In genomic region chr13:58287822-58288221, GRCm38 (mm10) we compare ENCODE assay signal across 9 mouse cellular contexts. TPM values are rescaled to one million over a fixed set of nuclear protein-coding genes. Genes with fewer than 3 reads are reported as not detected.
DNase-seq lines count a peak whose midpoint lies in the region; ATAC-seq and TF ChIP-seq lines count a peak whose summit lies in the region.
"Had no signal": no experiment of that assay in that cellular context is flagged by ENCODE, and none has a peak within 500 bp of the region (broad histone marks: within the 10 kb centered on the region; RNA-seq: fewer than 3 reads in every experiment).

No protein-coding gene starts in this region.

- no peaks in the 10 kb centered on the region for H3K36me3 ChIP-seq in embryonic facial prominence, embryonic 14.5 days (ENCODE audit: control insufficient read depth, insufficient read depth, low read length)
- H3K36me3 ChIP-seq in heart, embryonic 16.5 days (ENCODE audit: control insufficient read depth, insufficient read depth), result no peaks in the 10 kb centered on the region
- H3K36me3 ChIP-seq in lung, embryonic 15.5 days, result no peaks in the 10 kb centered on the region

- ATAC-seq in embryonic facial prominence, embryonic 14.5 days (ENCODE audit: low read depth), result peak; percentile 62; the same call in 1 of the 2 replicates
- ATAC-seq in heart, embryonic 16.5 days (replicated peaks; ENCODE audit: extremely low read depth, insufficient read depth, low FRiP score), result peak; percentile 65; the same call in 1 of the 2 replicates
- ATAC-seq in lung, embryonic 15.5 days (ENCODE audit: borderline replicate concordance, extremely low read depth, low FRiP score, low TSS enrichment), result peak; percentile 49; the same call in 1 of the 2 replicates

- WGBS in embryonic facial prominence, embryonic 14.5 days, result 10% methylated on average over 13 of the region's 13 CpGs
- WGBS in heart, embryonic 16.5 days, result 18% methylated on average over 13 of the region's 13 CpGs
- 18% methylated on average over 13 of the region's 13 CpGs for WGBS in large intestine, adult 2 months
- 14% methylated on average over 13 of the region's 13 CpGs for WGBS in lung, embryonic 15.5 days

- peak; percentile 82 for DNase-seq in ES-CJ7 (ENCODE audit: low read depth, low spot score)
- DNase-seq in embryonic facial prominence, embryonic 14.5 days (ENCODE audit: low spot score), result peak; percentile 77
- peak; percentile 66 for DNase-seq in large intestine, adult 2 months (ENCODE audit: low read depth, low spot score)
- DNase-seq in right cerebral cortex, adult 2 months (ENCODE audit: low spot score in 2 of 2), result peak; percentile 58 to 81
- DNase-seq in urinary bladder, adult 18-20 months (ENCODE audit: low spot score in 2 of 2), result peak; percentile 68 to 79

- H3K9ac ChIP-seq in embryonic facial prominence, embryonic 14.5 days (ENCODE audit: low read depth, low read length), result no peak overlapping the region
- H3K9ac ChIP-seq in heart, embryonic 16.5 days (ENCODE audit: low read length), result no peak overlapping the region
- no peak overlapping the region for H3K9ac ChIP-seq in lung, embryonic 15.5 days

- no peak overlapping the region for H3K4me3 ChIP-seq in bone marrow macrophage, adult 2 months (ENCODE audit: insufficient read depth, low read length)
- H3K4me3 ChIP-seq in embryonic facial prominence, embryonic 14.5 days (ENCODE audit: low read depth, low read length), result no peak overlapping the region
- H3K4me3 ChIP-seq in heart, embryonic 16.5 days (ENCODE audit: low read length), result no peak overlapping the region
- no peak overlapping the region for H3K4me3 ChIP-seq in lung, embryonic 15.5 days
- H3K4me3 ChIP-seq: megakaryocyte, embryonic 14.5 days had no signal

- H3K4me2 ChIP-seq in embryonic facial prominence, embryonic 14.5 days (ENCODE audit: low read depth, low read length), result no peak overlapping the region
- H3K4me2 ChIP-seq in heart, embryonic 16.5 days (ENCODE audit: low read depth, low read length), result no peak overlapping the region
- H3K4me2 ChIP-seq in lung, embryonic 15.5 days, result no peak overlapping the region

- H3K27ac ChIP-seq in bone marrow macrophage, adult 2 months (ENCODE audit: insufficient read depth, low read depth, low read length), result no peak overlapping the region
- H3K27ac ChIP-seq in embryonic facial prominence, embryonic 14.5 days (replicated peaks; ENCODE audit: low read depth, low read length), result no peak overlapping the region
- no peak overlapping the region for H3K27ac ChIP-seq in heart, embryonic 16.5 days (ENCODE audit: low read length)
- H3K27ac ChIP-seq in lung, embryonic 15.5 days, result no peak overlapping the region

- TF ChIP-seq CTCF in bone marrow macrophage, adult 2 months (IDR thresholded peaks at IDR 0.05; ENCODE audit: low read depth, low read length), result peak; percentile 98

- TF ChIP-seq POLR2A in bone marrow macrophage, adult 2 months (IDR thresholded peaks at IDR 0.05; ENCODE audit: borderline replicate concordance, low read depth, low read length), result no peak

- no peaks in the 10 kb centered on the region for H3K4me1 ChIP-seq in bone marrow macrophage, adult 2 months (ENCODE audit: control insufficient read depth, insufficient read depth, low read length)
- H3K4me1 ChIP-seq in embryonic facial prominence, embryonic 14.5 days (ENCODE audit: control insufficient read depth, insufficient read depth, low read length), result no peaks in the 10 kb centered on the region
- peaks cover 5% of the 10 kb centered on the region; the same call in 1 of the 2 replicates for H3K4me1 ChIP-seq in heart, embryonic 16.5 days (ENCODE audit: control insufficient read depth, insufficient read depth, low read length)
- 0 out of 2 replicates have a peak, but pooled peaks cover 2% of the 10 kb centered on the region for H3K4me1 ChIP-seq in lung, embryonic 15.5 days

- H3K27me3 ChIP-seq in embryonic facial prominence, embryonic 14.5 days (replicated peaks; ENCODE audit: control insufficient read depth, insufficient read depth, low read length), result no peaks in the 10 kb centered on the region
- no peaks in the 10 kb centered on the region for H3K27me3 ChIP-seq in heart, embryonic 16.5 days (ENCODE audit: control insufficient read depth, insufficient read depth, low read length)
- H3K27me3 ChIP-seq in lung, embryonic 15.5 days, result no peaks in the 10 kb centered on the region

- no peaks in the 10 kb centered on the region for H3K9me3 ChIP-seq in embryonic facial prominence, embryonic 14.5 days (ENCODE audit: control insufficient read depth, low read length)
- H3K9me3 ChIP-seq in heart, embryonic 16.5 days (replicated peaks; ENCODE audit: control insufficient read depth, low read length), result no peaks in the 10 kb centered on the region
- H3K9me3 ChIP-seq in lung, embryonic 15.5 days, result no peaks in the 10 kb centered on the region
- H3K9me3 ChIP-seq: megakaryocyte, embryonic 14.5 days had no signal

RNA-seq across cellular contexts. Expression of gene Gkap1, which starts 12.3 kb away (rescaled TPM):
- 28.5 and 31.5 TPM in 2 replicates for polyA plus RNA-seq in bone marrow macrophage, adult 2 months (2012; ENCODE audit: insufficient read depth, insufficient read length, missing spikeins)
- polyA plus RNA-seq in embryonic facial prominence, embryonic 14.5 days (2014; fragmentation: Nextera tagmentation; extraction: Ambion mirVana), result 26.3 and 28.6 TPM in 2 replicates
- 17.0 and 18.9 TPM in 2 replicates for polyA plus RNA-seq in heart, embryonic 16.5 days (2015; fragmentation: Nextera tagmentation; extraction: Ambion mirVana)
- 1.8 and 1.9 TPM in 2 replicates for polyA plus RNA-seq in large intestine, adult 2 months (2012; rRNA removed)
- 22.7 and 23.6 TPM in 2 replicates for polyA plus RNA-seq in lung, embryonic 15.5 days (2015; fragmentation: Nextera tagmentation; extraction: Ambion mirVana)
